Mouse (Mus musculus): ENCODE results near the gene Col17a1. TPM values are rescaled to one million over a fixed set of nuclear protein-coding genes. Genes with fewer than 3 reads are reported as not detected.

Gene Col17a1
- polyA plus RNA-seq (2012; rRNA removed): 8.7 and 20.2 TPM in 2 replicates

DNA sequence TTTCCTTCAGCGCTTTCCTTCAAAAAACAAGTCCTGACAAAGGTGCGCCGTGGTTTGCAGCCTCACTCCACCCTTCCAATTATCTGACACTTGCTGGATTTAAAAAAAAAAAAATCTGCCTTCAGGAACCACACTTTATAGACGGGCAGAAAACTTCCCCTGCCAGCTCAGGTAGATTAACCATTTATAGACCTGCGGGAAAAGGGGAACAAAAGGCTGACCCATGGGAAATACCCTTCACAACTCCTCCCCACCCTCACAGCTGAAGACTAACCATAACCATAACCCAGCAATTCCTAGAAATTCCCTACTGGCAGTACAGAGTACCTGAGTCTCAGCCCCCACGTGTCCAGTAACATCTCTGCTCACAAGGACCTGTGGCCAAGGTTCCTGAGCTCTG lies at the start of gene Col17a1:
Col17a1 (minus strand) TSS at position 101 of the 400 bp plus-strand sequence.
- WGBS: 61% methylated on average over 6 of the region's 6 CpGs

DNA sequence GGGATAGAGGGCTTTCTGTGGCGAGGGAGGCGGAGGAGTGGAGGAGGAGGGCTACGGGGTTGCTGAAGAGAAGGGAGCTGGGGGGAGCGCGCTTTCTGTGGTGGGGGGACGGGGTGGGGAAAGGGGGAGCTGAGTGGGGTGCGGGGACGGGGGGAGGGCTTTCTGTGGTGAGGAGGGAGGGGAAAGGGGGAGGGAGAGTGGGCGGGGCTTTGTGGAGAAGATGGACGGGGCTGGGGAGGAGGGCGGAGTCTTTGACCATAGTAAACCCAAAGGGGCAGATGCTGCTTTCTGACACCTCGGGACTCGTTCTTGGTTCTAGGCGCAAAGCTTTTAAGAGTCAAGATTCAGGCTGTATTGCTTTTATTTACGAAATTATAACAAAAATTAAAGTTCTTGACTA lies 40.0 kb upstream of the Col17a1 start:
- 5% methylated on average over 13 of the region's 15 CpGs for WGBS
- peaks cover 5% of the 10 kb centered on the region for H3K4me1 ChIP-seq (ENCODE audit: control insufficient read depth, insufficient read depth, low read length)
- no peak for DNase-seq
- peak overlapping the region; percentile 81 for H3K4me3 ChIP-seq (replicated peaks; ENCODE audit: extremely low read depth, low read depth, low read length)
- no peak for TF ChIP-seq POLR2A (IDR thresholded peaks at IDR 0.05; ENCODE audit: borderline replicate concordance, extremely low read depth, low read depth, low read length)

More for the DNA sequence above, at the start of gene Col17a1:
- Histone ChIP-seq H3K4me1 (ENCODE audit: control insufficient read depth, insufficient read depth, low read length) (no peaks in the 10 kb centered on the region), H3K4me3 (replicated peaks; ENCODE audit: extremely low read depth, low read depth, low read length) (no peak within 1 kb of the TSS)
- no peak for DNase-seq
- TF ChIP-seq CTCF (IDR thresholded peaks at IDR 0.05; ENCODE audit: insufficient read depth, low read length) (no peak), POLR2A (IDR thresholded peaks at IDR 0.05; ENCODE audit: borderline replicate concordance, extremely low read depth, low read depth, low read length) (no peak)

DNA sequence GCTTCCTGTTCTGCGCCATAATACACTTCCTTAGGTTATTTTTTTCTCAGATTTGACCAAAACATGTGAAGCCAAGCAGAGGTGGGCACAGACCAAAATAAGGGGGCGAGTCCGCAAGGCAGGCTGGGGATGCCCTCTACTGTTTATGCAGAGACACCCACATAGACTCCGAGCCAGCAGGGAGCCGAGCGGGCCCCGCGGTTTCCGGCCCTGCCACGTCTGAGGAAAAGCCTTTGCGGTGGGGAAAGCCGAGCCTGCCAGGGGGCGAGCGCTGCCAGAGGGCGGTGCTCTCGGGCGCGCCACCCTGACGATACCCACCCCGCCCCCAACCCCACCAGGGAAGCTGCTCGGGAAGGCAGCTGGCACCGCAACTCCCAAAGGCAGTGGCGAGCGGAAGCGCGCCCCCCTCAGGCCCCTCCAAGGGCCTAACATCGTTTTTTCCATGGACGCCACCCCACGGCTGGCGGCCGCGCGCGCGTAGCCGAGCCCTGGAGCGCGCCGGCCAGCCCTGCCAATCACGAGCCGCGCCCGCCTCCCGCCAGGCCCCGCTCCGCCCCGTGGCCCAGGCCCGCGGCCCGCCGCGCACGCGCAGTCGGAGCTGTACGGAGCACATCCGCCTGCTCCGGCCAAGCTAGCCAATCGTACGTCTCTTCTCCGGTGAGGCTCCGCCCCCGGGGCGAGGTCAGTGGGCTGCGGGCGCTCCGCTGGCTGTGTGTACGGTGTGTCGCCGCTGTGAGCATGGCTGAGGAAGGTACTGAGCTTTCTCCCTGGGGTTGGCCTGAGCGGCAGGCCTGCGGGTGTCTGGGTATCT lies 39.4 kb upstream of the Col17a1 start, which contains the start of gene Sfr1:
Sfr1 (plus strand) TSS at position 612 of the 811 bp plus-strand sequence.
- TF ChIP-seq CTCF (IDR thresholded peaks at IDR 0.05; ENCODE audit: insufficient read depth, low read length) (no peak), POLR2A (IDR thresholded peaks at IDR 0.05; ENCODE audit: borderline replicate concordance, extremely low read depth, low read depth, low read length) (peak; percentile 98)
- under 1% methylated on average over 71 of the region's 72 CpGs for WGBS

DNA sequence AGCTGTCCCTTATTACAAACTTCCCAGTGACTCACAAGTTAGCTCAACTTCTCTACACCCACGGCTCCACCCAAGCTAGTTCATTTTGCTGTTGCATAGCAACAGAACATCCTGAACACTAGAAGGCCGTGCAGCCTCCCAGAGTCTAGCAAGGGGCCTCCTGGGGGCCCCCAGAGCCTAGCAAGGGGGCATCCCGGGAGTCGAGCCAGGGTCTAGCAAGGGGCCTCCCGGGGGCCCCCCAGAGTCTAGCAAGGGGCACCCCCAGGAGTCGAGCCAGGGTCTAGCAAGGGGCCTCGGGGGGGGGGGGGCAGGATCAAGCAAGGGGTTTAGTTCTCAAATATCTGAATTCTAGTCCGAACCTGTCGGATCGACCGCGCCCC lies 38.8 kb upstream of the Col17a1 start:
- Histone ChIP-seq H3K4me3 (replicated peaks; ENCODE audit: extremely low read depth, low read depth, low read length) (peak overlapping the region; percentile 80), H3K4me1 (ENCODE audit: control insufficient read depth, insufficient read depth, low read length) (peaks cover 5% of the 10 kb centered on the region)
- peak; percentile 69 for DNase-seq
- TF ChIP-seq CTCF (IDR thresholded peaks at IDR 0.05; ENCODE audit: insufficient read depth, low read length) (no peak), POLR2A (IDR thresholded peaks at IDR 0.05; ENCODE audit: borderline replicate concordance, extremely low read depth, low read depth, low read length) (no peak)
- under 1% methylated on average over 12 of the region's 12 CpGs for WGBS

More for the DNA sequence above, 39.4 kb upstream of the Col17a1 start, which contains the start of gene Sfr1:
- Histone ChIP-seq H3K4me3 (replicated peaks; ENCODE audit: extremely low read depth, low read depth, low read length) (peak within 1 kb of the TSS; percentile 81), H3K4me1 (ENCODE audit: control insufficient read depth, insufficient read depth, low read length) (peaks cover 5% of the 10 kb centered on the region)
- DNase-seq: peak; percentile 96

- H3K4me1 ChIP-seq (ENCODE audit: control insufficient read depth, insufficient read depth, low read length): peaks cover 3% of the 10 kb centered on the region; the same call in 1 of the 2 replicates
- 57% methylated on average over 7 of the region's 7 CpGs for WGBS
- H3K4me3 ChIP-seq (replicated peaks; ENCODE audit: extremely low read depth, low read depth, low read length): no peak overlapping the region
- TF ChIP-seq CTCF (IDR thresholded peaks at IDR 0.05; ENCODE audit: insufficient read depth, low read length): no peak
- no peak for TF ChIP-seq POLR2A (IDR thresholded peaks at IDR 0.05; ENCODE audit: borderline replicate concordance, extremely low read depth, low read depth, low read length)
- no peak for DNase-seq
These were observed 33.8 kb upstream of the Col17a1 start for GRCm38 (mm10) chr19:47725643-47726140.

DNA sequence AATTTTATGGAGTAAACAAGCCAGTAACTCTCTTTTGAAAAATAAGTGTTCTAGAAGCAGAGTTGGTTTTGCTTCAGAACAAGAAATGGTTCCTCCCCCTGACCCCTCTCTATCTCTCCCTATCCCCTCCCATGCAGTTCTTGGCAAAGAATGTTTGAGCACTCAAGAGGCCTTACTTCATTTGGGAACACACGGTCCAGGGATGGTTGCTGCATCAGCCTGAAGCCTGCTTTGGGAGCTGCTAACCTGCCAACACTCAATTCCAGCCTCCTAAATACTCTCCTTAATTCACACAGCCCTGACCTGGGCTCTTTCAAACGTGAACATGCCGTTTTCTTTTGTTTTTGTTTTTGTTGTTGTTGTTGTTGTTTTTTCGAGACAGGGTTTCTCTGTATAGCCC lies 33.0 kb upstream of the Col17a1 start:
- TF ChIP-seq POLR2A (IDR thresholded peaks at IDR 0.05; ENCODE audit: borderline replicate concordance, extremely low read depth, low read depth, low read length) (no peak), CTCF (IDR thresholded peaks at IDR 0.05; ENCODE audit: insufficient read depth, low read length) (no peak)
- WGBS: 67% methylated on average over 4 of the region's 4 CpGs
- no peaks in the 10 kb centered on the region; the same call in 1 of the 2 replicates for H3K4me1 ChIP-seq (ENCODE audit: control insufficient read depth, insufficient read depth, low read length)
- no peak for DNase-seq
- H3K4me3 ChIP-seq (replicated peaks; ENCODE audit: extremely low read depth, low read depth, low read length): no peak overlapping the region

DNA sequence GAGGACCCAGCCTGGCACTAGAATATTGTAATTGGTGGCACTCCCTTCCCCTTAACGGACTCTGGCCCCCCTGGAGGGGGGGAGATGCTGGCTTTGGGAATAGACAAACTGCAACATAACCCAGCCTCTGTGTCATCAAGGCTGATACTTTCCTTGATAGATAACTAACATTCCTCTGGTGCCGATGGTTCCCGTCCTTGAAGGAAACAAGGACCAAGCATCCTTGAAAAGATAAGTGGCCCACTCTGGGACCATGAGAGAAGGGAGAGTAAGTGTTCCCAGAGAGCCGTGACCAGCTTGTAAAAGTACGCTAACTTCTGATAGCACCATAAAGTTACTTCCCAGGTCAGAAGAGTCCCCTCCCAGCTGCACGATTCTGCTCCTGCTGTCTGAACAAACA lies 30.6 kb upstream of the Col17a1 start:
- DNase-seq: no peak
- Histone ChIP-seq H3K4me1 (ENCODE audit: control insufficient read depth, insufficient read depth, low read length) (no peaks in the 10 kb centered on the region), H3K4me3 (replicated peaks; ENCODE audit: extremely low read depth, low read depth, low read length) (no peak overlapping the region)
- TF ChIP-seq CTCF (IDR thresholded peaks at IDR 0.05; ENCODE audit: insufficient read depth, low read length) (no peak), POLR2A (IDR thresholded peaks at IDR 0.05; ENCODE audit: borderline replicate concordance, extremely low read depth, low read depth, low read length) (no peak)
- WGBS: 36% methylated on average over 6 of the region's 6 CpGs

GRCm38 (mm10) chr19:47719147-47719546 lies 27.3 kb upstream of the Col17a1 start:
- 77% methylated on average over 3 of the region's 3 CpGs for WGBS
- Histone ChIP-seq H3K4me1 (ENCODE audit: control insufficient read depth, insufficient read depth, low read length) (no peaks in the 10 kb centered on the region), H3K4me3 (replicated peaks; ENCODE audit: extremely low read depth, low read depth, low read length) (no peak overlapping the region)
- no peak for TF ChIP-seq POLR2A (IDR thresholded peaks at IDR 0.05; ENCODE audit: borderline replicate concordance, extremely low read depth, low read depth, low read length)
- TF ChIP-seq CTCF (IDR thresholded peaks at IDR 0.05; ENCODE audit: insufficient read depth, low read length): no peak
- DNase-seq: no peak

- no peak for TF ChIP-seq CTCF (IDR thresholded peaks at IDR 0.05; ENCODE audit: insufficient read depth, low read length)
- no peak for TF ChIP-seq POLR2A (IDR thresholded peaks at IDR 0.05; ENCODE audit: borderline replicate concordance, extremely low read depth, low read depth, low read length)
- WGBS: 62% methylated on average over 2 of the region's 2 CpGs
- H3K4me1 ChIP-seq (ENCODE audit: control insufficient read depth, insufficient read depth, low read length): no peaks in the 10 kb centered on the region
- H3K4me3 ChIP-seq (replicated peaks; ENCODE audit: extremely low read depth, low read depth, low read length): no peak overlapping the region
- DNase-seq: no peak
These were observed 24.2 kb upstream of the Col17a1 start for GRCm38 (mm10) chr19:47716144-47716543.

GRCm38 (mm10) chr19:47713457-47713856 lies 21.6 kb upstream of the Col17a1 start:
- Histone ChIP-seq H3K4me1 (ENCODE audit: control insufficient read depth, insufficient read depth, low read length) (no peaks in the 10 kb centered on the region), H3K4me3 (replicated peaks; ENCODE audit: extremely low read depth, low read depth, low read length) (no peak overlapping the region)
- no peak for DNase-seq
- 73% methylated on average over 9 of the region's 9 CpGs for WGBS
- no peak for TF ChIP-seq POLR2A (IDR thresholded peaks at IDR 0.05; ENCODE audit: borderline replicate concordance, extremely low read depth, low read depth, low read length)
- no peak for TF ChIP-seq CTCF (IDR thresholded peaks at IDR 0.05; ENCODE audit: insufficient read depth, low read length)
